9 mouse cellular contexts compared by ENCODE assay signal in genomic region chr5:140575381-140575866, GRCm38 (mm10). TPM values are rescaled to one million over a fixed set of nuclear protein-coding genes. Genes with fewer than 3 reads are reported as not detected.
A peak's percentile ranks its signal among the peaks of the same experiment; 100 is the strongest.
DNase-seq lines count a peak whose midpoint lies in the region; TF ChIP-seq lines count a peak whose summit lies in the region.
"Had no signal": no experiment of that assay in that cellular context is flagged by ENCODE, and none has a peak within 500 bp of the region (broad histone marks: within the 10 kb centered on the region; RNA-seq: fewer than 3 reads in every experiment).

No protein-coding gene starts in this region.

- no peak for TF ChIP-seq CTCF in heart, adult 2 months (IDR thresholded peaks at IDR 0.05)

- TF ChIP-seq EP300 in heart, adult 2 months (IDR thresholded peaks at IDR 0.05; ENCODE audit: insufficient read depth, low read depth, low read length): 0 out of 2 replicates have a peak, but pooled peaks have one; percentile 0

- intact Hi-C loops in heart, adult 2 months (cut with DNase I): loop anchor here (1.0 kb wide), 1 partner anchor 31 kb away; no protein-coding TSS in a partner anchor

- 30% methylated on average over 5 of the region's 5 CpGs for WGBS in heart, adult 2 months

- H3K4me3 ChIP-seq in heart, adult 2 months: no peak overlapping the region
- H3K4me3 ChIP-seq: midbrain, embryonic 12.5 days had no signal

- H3K27ac ChIP-seq in heart, adult 2 months: peak overlapping the region; percentile 62
- H3K27ac ChIP-seq: midbrain, embryonic 12.5 days had no signal

- TF ChIP-seq POLR2A in heart, adult 2 months (IDR thresholded peaks at IDR 0.05; ENCODE audit: insufficient read depth, low read depth, low read length): no peak

- peaks cover 19% of the 10 kb centered on the region for H3K4me1 ChIP-seq in heart, adult 2 months (ENCODE audit: control insufficient read depth, insufficient read depth, low read length)

- no peaks in the 10 kb centered on the region for H3K36me3 ChIP-seq in heart, adult 2 months (ENCODE audit: control insufficient read depth, insufficient read depth, low read length)
- H3K36me3 ChIP-seq: midbrain, embryonic 12.5 days had no signal

- H3K27me3 ChIP-seq in heart, adult 2 months (ENCODE audit: control insufficient read depth, insufficient read depth, low read length): no peaks in the 10 kb centered on the region

- no peak overlapping the region for H3K9ac ChIP-seq in heart, adult 2 months (ENCODE audit: low read depth, low read length)
- H3K9ac ChIP-seq: midbrain, embryonic 12.5 days had no signal

- H3K79me2 ChIP-seq in heart, adult 2 months (replicated peaks; ENCODE audit: control insufficient read depth, insufficient read depth, low read length): no peaks in the 10 kb centered on the region

- peak; percentile 99 for DNase-seq in heart, adult 11 months
- DNase-seq in heart, postnatal 4 days: no peak
- peak; percentile 79 for DNase-seq in CD4-positive helper T cell, adult 2 months (ENCODE audit: low read depth, low spot score)
- peak; percentile 72 to 79 for DNase-seq in heart, adult 2 months
- DNase-seq in kidney, postnatal 25 days: peak; percentile 63 to 83
- no peak for DNase-seq in Muller cell, postnatal 12 days (ENCODE audit: inconsistent ontology term)
- DNase-seq in urinary bladder, postnatal 14 days (ENCODE audit: low spot score): no peak
- no peak for DNase-seq in layer of hippocampus, postnatal 14 days (ENCODE audit: low spot score in 2 of 2)

RNA-seq across cellular contexts. Expression of gene Grifin, which starts 10.6 kb away (rescaled TPM):
- not detected for total RNA-seq in heart, postnatal 4 days (2021)
- not detected for total RNA-seq in heart, adult 2 months (2021)
- not detected in 2 replicates for polyA plus RNA-seq in heart, adult 2 months (2012; rRNA removed)
- not detected for total RNA-seq in layer of hippocampus, postnatal 14 days (2021)
- polyA plus RNA-seq: midbrain, embryonic 12.5 days had no signal

RNA-seq across cellular contexts. Expression of gene Lfng, which starts 31.7 kb away (rescaled TPM):
- total RNA-seq in heart, postnatal 4 days (2021): 10 to 100 TPM; 11.6 to 12.1 TPM
- total RNA-seq in heart, adult 2 months (2021): 10 to 100 TPM in 1 of 2 experiments, 1 to 10 TPM in 1; 7.4 to 11.5 TPM
- polyA plus RNA-seq in heart, adult 2 months (2012; rRNA removed): 18.4 and 23.1 TPM in 2 replicates
- total RNA-seq in layer of hippocampus, postnatal 14 days (2021): 10 to 100 TPM; 35.8 to 39.7 TPM

Comparison
In these comparisons a context has a peak if more than half of its experiments do, and no peak if none do; other contexts are left out.
1. DNase-seq: peak in heart, adult 11 months (single experiment), CD4-positive helper T cell, adult 2 months (single experiment), heart, adult 2 months (2 of 2) and kidney, postnatal 25 days (2 of 2); none in heart, postnatal 4 days (single experiment), Muller cell, postnatal 12 days (single experiment), urinary bladder, postnatal 14 days (single experiment) and layer of hippocampus, postnatal 14 days (0 of 2).